Mouse (Mus musculus) olfactory bulb, adult 2 months (tissue): Measurements from ENCODE around the gene Cers4. TPM values are rescaled to one million over a fixed set of nuclear protein-coding genes. Genes with fewer than 3 reads are reported as not detected.

Experiments used
- H3K27ac ChIP-seq: fragments of 200-500 bp; 2 replicates; pipeline ENCODE4 v1.5.1; 2012; ENCODE audit warnings: low read depth, low read length; ENCODE audit not compliant: insufficient read depth
- H3K4me1 ChIP-seq: fragments of 200-500 bp; 2 replicates; pipeline ENCODE4 v1.6.1; 2012; ENCODE audit warnings: low read length; ENCODE audit not compliant: control insufficient read depth, insufficient read depth
- H3K4me3 ChIP-seq: fragments of 200-500 bp; 2 replicates; pipeline ENCODE4 v1.5.1; 2012; ENCODE audit warnings: mild to moderate bottlenecking, low read depth, low read length, moderate library complexity; ENCODE audit not compliant: insufficient read depth
- CTCF ChIP-seq: fragments of 200-500 bp; IDR thresholded peaks from 2 replicates; pipeline ENCODE4 v1.5.1; 2012; ENCODE audit warnings: low read depth, mild to moderate bottlenecking, low read length, moderate library complexity; ENCODE audit not compliant: insufficient read depth
- POLR2A ChIP-seq: fragments of 200-500 bp; IDR thresholded peaks from 2 replicates; pipeline ENCODE4 v1.6.1; 2012; ENCODE audit warnings: mild to moderate bottlenecking, low read depth, low read length, moderate library complexity; ENCODE audit not compliant: insufficient read depth
- WGBS: fragments of 180-500 bp; shearing (Covaris S2); methylation state at CpG from one replicate; pipeline ENCODE4 v1.1.7; 2018; 5-methylcytosine and 5-hydroxymethylcytosine counted together
- polyA plus RNA-seq: library from polyadenylated mRNA; stranded (reverse); fragments of >200 nt; gene quantifications from 2 replicates; pipeline ENCODE4 v1.2.4, GENCODE M21; 2012; ENCODE audit warnings: low replicate concordance; ENCODE audit not compliant: missing spikeins, insufficient read depth, insufficient read length

Gene Cers4
- polyA plus RNA-seq, 1 experiment: not detected

DNA sequence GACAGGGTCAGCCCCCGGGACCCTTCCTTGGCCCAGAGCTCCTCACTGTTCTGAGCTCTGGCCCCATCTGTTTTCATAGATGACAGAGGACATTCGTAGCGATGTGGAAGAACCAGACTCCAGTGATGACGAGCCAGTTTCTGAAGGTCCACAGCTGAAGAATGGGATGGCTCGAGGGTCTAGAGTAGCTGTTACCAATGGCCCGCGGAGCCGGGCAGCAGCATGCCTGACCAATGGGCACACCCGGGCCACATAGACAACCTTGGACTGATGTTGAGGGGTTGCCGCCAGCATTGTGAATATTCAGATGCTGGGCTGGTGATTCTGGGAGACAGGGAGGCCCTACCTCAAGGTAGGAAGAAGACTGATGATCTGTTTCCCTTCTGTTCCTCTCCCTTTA is 30.7 kb downstream of the Cers4 start:
- no peak for TF ChIP-seq POLR2A
- TF ChIP-seq CTCF: no peak
- H3K4me1 ChIP-seq: 0 out of 2 replicates have a peak, but pooled peaks cover 4% of the 10 kb centered on the region
- 97% methylated on average over 10 of the region's 10 CpGs for WGBS
- no peak overlapping the region for H3K27ac ChIP-seq
- no peak overlapping the region for H3K4me3 ChIP-seq

Other genes with a start within 250 kb of the Cers4 start
- gene Tgfbr3l, start 244.8 kb upstream of the Cers4 start, polyA plus RNA-seq: not detected in 2 replicates
- gene Snapc2, start 239.9 kb upstream of the Cers4 start, polyA plus RNA-seq: not detected in 2 replicates
- gene Ctxn1, start 233.8 kb upstream of the Cers4 start, polyA plus RNA-seq: not detected in 2 replicates
- gene Timm44, start 217.1 kb upstream of the Cers4 start, polyA plus RNA-seq: not detected in 2 replicates
- 506 TPM in 1 of 2 replicates, not detected in the other for gene Ccl25, start 167.8 kb upstream of the Cers4 start, polyA plus RNA-seq
- gene Elavl1, start 167.6 kb upstream of the Cers4 start, polyA plus RNA-seq: 138 TPM in 1 of 2 replicates, not detected in the other
- gene Zfp958, start 120.1 kb downstream of the Cers4 start, polyA plus RNA-seq: not detected in 2 replicates